Mouse (Mus musculus) E14TG2a.4 (cell line): Measurements from ENCODE around the gene Ppp1r3c.

ENCODE experiments used
- CTCF ChIP-seq: conservative IDR thresholded peaks from 2 replicates; pipeline ENCODE4 v1.5.1; 2014; ENCODE audit warnings: low read length
- NANOG ChIP-seq: IDR thresholded peaks from 2 replicates; pipeline ENCODE4 v1.6.1; 2014; ENCODE audit warnings: borderline replicate concordance, low read length, mixed read lengths
- POU5F1 ChIP-seq: IDR thresholded peaks from 2 replicates; pipeline ENCODE4 v1.6.1; 2014; ENCODE audit warnings: low read length, borderline replicate concordance

GRCm38 (mm10) chr19:36775531-36775930, 39.1 kb upstream of the Ppp1r3c start:
- TF ChIP-seq CTCF: no peak
- TF ChIP-seq NANOG: no peak
- no peak for TF ChIP-seq POU5F1
